Mouse (Mus musculus) retina, postnatal 7 days (tissue): ENCODE measurements at regions not wholly inside any gene's neighbourhood (a gene's known extent, or its start where the extent isn't known, plus 50 kb on each side); places are given as distances from the start of the nearest gene placed in this dataset.

Experiments used
- DNase-seq: peaks from one replicate; pipeline ENCODE4 v3.0.0-alpha.2; 2012; ENCODE audit warnings: low read depth, low spot score

DNA sequence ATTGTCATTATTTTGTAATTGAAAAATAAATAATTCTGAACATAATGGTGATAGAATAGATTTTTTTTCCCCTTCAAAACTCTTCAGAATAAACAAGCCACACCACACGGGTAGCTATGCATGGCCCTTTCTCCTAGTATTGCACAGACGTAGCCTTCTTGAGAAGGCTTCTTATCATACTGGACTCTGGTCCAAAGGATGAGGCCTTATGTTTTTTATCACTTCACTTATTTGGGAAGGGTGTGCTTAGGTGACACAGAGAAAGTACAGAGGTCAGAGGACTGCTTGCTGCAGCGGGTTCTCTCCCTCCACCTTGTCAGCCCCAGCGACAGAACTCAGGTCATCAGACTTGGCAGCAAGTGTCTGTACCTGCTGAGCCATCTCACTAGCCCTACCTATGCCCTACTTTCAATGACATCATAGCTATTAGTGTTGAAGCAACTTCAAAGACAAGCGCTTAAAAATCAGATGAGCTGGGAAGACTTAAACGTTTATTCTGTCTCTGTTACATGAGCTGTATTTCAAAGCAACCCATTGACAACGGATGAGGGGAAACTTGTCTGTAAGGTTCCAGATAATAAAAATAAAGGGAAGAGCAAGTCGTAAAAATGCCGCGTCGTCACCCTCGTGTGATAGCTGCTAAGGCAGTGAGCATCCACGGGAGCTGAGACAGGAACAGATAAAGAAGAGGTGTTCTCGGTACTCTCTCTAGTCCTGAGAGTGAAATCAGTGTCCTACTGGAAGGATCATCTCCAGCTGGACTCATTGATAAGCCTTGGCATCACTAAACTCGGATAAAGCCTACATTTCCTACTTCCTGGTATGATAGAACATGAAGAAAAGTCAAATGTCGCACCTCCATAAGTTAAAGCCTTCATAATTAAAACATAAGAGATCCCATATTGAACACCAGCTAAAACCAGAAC is 226.2 kb downstream of the Sp3 start:
- no peak for DNase-seq

GRCm38 (mm10) chr2:72763454-72763853 is 216.8 kb downstream of the Sp3 start:
- no peak for DNase-seq

GRCm38 (mm10) chr2:72769030-72769630 is 211.1 kb downstream of the Sp3 start:
- no peak for DNase-seq

- DNase-seq: no peak
These were observed 206.8 kb downstream of the Sp3 start for GRCm38 (mm10) chr2:72773401-72773800.

DNA sequence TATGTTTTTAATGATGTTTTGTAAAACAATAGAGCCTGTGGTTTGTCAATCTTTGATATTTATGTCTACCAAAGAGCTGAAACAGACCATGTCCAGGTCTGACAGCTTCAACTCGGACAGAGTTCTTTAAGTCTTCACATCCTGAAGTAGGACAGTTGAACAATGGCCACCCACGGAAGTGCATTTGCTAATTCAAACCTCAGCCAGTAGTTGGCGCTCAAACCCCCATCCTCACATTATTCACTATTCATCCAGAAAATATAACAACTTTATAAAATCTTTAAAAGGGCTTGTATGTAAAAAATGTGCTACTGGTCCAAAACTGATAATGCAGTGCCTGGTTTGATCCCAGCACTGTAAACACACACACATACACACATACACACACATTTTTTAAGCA is 202.9 kb downstream of the Sp3 start:
- DNase-seq: no peak

DNA sequence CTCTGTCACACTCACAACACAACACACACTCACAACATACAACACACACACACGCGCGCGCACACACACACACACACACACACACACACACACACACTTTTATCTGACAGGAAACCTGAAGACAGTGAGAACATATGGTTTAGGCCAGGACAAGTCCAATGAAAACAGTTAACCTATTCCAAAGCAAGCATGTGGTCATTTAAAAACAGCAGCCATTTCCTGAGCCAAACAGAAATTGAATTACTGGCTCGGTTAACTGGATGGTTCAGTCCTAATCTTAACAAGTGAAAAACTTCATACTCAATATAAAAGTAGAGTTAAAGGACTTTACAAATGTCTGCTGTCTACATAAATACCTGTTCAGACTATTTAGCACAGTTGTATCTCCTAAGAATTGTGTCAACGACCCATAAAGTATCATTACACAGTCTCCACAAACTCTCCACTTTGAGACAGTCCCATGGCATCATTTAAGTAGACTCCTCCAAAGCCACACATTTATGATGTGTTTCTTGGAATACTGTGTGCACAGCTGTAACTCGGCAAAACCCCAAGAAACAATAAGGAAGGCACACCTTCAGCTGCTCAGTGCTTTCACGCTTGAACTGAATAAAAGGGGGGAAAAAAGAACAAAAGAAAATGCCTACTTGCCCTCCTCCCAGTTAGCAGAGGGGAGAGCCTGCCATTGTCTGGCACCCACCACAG is 202.3 kb downstream of the Sp3 start:
- DNase-seq: no peak

- no peak for DNase-seq
These were observed 200.7 kb downstream of the Sp3 start for GRCm38 (mm10) chr2:72779268-72780163.

- no peak for DNase-seq
These were observed 198.6 kb downstream of the Sp3 start for GRCm38 (mm10) chr2:72781369-72782275.

- no peak for DNase-seq
These were observed 197.9 kb downstream of the Sp3 start for GRCm38 (mm10) chr2:72782355-72782754.

DNA sequence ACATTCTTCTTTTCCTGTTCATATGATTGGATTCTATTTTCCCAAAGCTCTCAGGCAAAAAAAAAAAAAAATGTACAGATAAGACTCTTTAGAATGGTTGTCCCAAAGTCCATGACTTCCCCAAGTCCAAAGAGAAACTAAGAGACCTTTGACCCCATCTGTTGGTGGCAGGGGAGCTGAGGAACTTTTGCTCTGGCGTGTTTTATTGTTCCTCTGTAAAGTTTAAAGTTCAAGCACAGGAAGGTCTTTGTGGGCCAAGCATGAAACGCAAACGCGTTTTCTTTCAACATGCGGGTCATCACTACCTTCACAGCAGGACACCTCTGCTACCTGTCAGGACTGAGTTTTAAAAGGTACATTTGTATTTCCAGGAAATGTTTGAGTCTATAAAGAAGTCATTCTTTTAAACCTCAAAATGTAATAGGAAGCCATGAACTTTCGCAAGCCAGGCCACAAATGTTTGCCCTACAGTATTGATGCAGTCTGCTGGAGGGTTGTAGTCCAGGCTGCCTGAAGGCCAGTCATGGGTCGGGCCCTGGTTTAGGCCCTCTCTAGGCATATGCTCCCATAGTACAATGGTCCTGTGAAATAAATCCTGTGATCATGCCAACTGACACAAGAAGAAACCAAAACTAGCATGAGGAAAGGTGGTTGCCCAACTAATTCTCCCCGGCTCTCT is 194.7 kb downstream of the Sp3 start:
- DNase-seq: no peak

GRCm38 (mm10) chr2:72786044-72786737 is 194.1 kb downstream of the Sp3 start:
- no peak for DNase-seq

- DNase-seq: no peak
These were observed 192.6 kb downstream of the Sp3 start for GRCm38 (mm10) chr2:72787616-72788015.

DNA sequence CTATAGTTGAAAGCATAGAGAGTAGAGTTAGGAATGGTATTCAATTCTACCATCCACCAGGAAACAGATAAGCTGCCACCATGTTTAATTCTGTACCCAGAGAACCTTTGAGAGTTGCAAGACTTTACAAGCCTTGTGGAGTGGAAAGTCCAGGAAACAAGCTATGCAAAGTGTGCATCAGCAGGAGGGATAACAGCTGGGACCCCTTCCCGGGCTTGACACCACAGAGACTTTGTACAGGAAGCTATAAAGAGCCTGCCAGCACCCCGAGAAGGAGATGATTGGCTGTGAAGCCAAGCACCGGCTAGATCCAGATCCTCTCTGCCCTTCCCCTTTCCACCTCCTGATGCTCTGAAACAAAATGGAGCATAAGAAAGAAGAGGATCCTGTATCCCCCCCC is 188.8 kb downstream of the Sp3 start:
- DNase-seq: no peak

- DNase-seq: no peak
These were observed 186.8 kb downstream of the Sp3 start for GRCm38 (mm10) chr2:72793424-72793823.

GRCm38 (mm10) chr2:72794501-72794900 is 185.7 kb downstream of the Sp3 start:
- DNase-seq: no peak

DNA sequence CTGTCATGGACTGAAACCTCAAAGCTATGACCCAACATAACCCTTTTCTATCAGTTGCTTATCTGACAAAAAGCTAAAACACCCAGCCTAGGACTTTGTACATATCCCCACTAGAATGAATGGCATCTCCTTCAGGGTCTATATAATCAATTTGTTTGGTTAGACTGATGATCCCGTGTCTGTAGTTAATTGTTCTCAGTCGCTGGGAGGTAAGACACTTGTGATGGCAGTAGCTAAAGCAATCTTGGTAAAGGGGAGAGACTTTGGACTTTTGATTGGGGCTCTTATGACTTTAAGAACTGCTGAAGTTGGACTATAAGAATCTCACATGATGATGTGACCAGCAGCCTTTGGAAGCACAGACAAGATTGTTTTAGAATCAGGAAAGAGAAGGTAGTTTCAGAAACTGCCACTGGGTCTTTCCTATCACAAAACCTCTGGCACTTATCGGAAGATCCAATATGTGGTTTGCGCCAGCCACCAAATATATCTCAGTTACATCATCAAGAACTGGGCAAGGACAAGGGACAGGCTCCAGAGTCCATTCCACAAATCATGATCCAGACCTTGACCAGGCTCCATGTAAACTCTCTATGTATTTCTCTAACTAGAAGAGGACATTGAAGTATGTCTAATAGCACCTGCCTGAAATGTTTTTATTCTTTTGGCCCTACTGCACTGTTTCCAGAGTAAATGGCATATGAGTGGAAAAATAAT is 183.1 kb downstream of the Sp3 start:
- no peak for DNase-seq

GRCm38 (mm10) chr2:72800696-72801095 is 179.6 kb downstream of the Sp3 start:
- DNase-seq: no peak

- DNase-seq: no peak
These were observed 166.8 kb downstream of the Sp3 start for GRCm38 (mm10) chr2:72813282-72813974.
